Mouse (Mus musculus) heart, postnatal 0 days (tissue): ENCODE data around the gene Hist1h1c.
A peak's percentile ranks its signal among the peaks of the same experiment; 100 is the strongest.

Experiments used
- CTCF ChIP-seq: IDR thresholded peaks from 2 replicates; pipeline ENCODE4 v1.5.1; 2016; ENCODE audit warnings: antibody characterized with exemption, control low read depth, low read depth
- EP300 ChIP-seq: IDR thresholded peaks from 2 replicates; pipeline ENCODE4 v1.6.1; 2016; ENCODE audit warnings: antibody characterized with exemption, low read depth

DNA sequence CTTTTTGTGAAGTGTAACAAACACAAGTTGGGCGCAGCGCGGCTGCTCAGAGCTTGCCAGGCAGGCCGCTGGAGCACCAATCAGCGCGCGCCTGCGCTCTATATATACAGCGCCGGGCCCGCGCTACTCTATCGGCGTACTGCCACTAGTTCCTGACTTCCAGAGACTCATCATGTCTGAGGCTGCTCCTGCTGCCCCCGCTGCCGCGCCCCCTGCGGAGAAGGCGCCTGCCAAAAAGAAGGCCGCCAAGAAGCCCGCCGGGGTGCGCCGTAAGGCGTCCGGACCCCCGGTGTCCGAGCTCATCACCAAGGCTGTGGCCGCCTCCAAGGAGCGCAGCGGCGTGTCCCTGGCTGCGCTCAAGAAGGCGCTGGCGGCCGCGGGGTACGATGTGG lies at the start of gene Hist1h1c:
- TF ChIP-seq EP300, result peak; percentile 61
- no peak for TF ChIP-seq CTCF
